Mouse (Mus musculus) megakaryocyte progenitor cell, adult 5-6 weeks (primary cell): ENCODE measurements at regions not wholly inside any gene's neighbourhood (a gene's known extent, or its start where the extent isn't known, plus 50 kb on each side); places are given as distances from the start of the nearest gene placed in this dataset.

ENCODE experiments used
- ATAC-seq: replicated peaks from 2 replicates; pipeline ENCODE4 v1.8.0; 2016; ENCODE audit warnings: mild to moderate bottlenecking, moderate TSS enrichment, inconsistent platforms; ENCODE audit not compliant: poor library complexity

DNA sequence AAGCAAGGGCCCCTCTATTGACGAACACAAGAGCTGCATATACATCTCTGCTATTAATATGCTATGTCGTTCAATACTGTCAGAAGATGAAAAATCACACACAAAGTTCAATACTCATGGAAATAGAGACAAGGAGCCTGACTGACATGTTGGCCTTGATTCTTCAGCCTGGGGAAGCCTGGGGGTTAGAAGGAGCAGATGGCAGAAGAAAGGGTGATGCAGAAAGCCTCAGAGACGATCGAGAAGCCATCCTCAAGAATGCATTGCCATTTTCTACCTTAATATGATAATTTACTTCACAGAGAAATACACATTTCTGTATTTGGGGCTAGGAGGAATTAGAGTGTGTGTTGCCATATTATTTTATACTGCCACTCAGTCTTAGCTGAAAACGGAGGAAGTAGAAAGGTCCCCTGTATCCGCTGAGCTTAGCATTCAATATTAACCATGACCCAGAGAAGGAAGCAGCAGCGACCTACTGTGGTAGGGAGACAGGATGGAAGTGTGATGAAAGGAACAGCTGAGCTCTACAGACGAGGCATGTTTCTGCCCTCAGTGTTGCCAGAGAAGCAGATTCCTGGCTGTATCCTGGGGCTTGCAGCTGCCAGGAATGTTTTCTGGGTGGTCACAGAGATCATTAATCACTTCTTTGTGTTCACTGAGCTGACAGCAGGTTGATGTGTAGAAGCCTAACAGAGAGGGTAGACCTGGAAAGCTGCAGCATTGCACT is 105.2 kb downstream of the Lrig3 start:
- ATAC-seq: peak; percentile 80

DNA sequence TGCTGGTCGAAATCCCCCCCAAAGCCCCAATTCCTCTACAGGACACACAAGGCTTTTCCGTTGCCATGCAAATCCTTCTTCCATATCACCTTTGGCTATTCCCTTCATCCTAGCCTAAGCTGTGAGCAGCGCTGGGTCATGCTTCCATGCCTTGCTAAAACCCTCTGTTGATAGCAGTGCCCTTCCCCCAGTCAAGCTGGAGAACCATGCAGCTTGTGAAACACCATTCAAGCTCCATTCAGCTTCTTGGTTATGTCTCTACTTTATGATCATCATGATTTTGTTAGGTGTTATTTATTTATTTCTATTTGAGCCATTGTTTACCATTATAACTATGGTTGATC is 105.7 kb downstream of the Lrig3 start:
- no peak for ATAC-seq

DNA sequence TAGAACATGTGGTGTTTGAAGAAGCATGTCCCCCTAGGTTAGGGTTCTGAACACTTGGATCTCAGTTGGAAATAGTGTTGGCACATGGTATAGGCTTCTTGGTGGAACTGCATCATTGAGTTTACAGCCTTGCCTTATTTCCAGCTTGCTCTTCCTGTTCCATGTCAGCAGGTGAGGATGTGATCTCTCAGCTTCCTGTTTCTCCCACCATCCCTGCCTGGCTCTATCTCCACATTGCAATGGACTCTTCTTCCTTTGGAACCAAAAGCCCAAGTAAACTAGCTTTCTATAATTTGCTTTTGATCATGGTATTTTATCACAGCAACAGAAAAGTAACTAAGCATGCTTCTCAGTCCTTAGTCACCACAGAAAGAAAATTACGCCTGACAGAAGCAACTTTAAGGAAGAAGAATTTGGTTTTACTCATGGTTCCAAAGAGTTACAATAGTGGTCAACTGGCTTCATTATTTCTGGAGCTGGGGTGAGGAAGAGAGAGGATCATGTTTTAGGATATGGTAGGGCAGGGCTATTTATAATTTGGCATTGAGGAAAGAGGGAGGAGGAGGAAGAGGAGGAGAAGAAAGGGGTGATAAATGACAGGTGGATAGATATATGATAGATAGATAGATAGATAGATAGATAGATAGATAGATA is 111.5 kb downstream of the Lrig3 start:
- peak; percentile 63 for ATAC-seq

DNA sequence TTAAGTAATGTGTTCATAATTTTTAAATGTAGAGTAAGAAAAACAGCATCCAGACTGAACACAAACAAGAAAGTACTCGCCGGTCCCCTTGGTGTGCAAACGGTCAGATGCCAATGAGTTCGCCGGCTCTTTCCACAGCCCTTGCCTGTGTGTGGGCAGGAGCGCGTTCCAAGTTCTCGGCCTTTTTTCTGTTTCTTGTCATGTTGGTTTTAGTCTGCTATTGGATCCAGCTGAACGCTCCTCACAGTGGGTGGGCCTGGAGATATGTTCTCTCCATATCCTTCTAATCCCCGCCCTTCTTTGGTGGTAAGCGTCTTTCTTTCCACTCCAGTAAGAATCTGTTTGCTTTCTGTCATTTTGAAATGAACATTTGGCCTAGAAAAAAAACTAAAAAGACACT is 116.6 kb downstream of the Lrig3 start:
- ATAC-seq: no peak

DNA sequence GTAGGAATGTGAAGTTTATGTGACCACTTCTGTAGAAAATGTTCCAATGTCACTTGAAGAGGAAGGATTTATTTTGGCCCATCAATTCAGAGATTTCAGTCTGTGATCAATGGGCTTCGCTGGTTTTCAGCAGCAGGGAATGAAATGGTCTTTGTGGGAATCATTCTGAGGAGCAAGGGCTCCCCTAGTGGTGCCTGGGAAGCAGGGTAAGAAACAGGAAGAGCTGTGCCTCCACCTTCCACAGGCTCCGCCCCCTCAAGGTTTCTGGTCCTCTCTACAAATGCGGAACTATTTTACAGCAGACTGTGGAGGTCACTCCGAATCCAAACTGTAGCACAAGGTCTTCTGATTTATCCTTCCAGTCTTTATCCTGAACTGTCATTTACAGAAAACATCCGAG is 120.7 kb downstream of the Lrig3 start:
- ATAC-seq: peak; percentile 75

DNA sequence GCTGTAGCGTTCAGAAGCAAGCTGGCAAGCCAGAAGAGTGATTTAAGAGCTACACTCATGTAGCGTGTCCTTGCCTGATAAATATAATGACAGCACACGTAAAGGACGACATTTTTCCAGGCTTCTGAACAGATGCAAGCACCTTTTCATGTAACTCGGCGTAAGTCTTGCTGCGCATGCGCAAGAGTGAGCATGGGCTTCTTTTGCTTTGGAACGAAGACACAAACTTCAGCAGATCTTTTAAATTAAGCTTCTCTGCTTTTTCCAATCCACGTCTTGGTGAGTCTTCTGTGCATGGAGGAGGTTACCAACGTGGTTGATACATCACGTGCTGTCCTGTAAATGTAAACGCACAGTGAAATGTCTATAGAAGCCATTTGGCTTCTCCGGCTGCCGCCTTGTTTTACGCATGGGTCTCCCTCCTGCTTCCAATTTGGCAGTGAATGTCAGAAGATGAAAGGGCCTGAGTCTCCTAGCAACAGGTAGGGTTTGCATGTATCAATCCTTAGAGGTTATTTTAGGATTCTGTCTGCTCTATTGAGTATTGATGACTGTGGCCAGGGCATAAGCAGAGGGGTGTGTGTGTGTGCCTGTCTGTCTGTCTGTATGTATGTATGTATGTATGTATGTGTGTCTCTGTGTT is 128.4 kb downstream of the Lrig3 start:
- ATAC-seq: no peak

DNA sequence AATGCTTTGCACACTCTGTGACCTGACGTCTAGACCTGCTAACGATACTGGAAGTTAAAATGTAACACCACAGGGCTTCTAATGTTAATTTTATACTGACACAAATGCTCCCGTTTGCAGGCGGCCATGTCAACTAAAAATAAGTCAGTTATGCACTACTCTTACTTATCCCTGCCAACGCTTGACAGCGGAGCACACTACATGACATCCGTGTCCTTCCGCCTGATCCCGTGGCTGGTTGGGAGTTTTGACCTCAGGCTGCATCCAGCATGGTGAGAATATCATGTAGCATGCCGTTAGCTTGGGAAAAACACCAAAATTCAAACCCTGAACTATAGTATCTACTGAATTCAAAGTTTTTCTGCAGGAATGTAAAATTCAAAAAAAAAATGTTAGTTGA is 131.9 kb downstream of the Lrig3 start:
- ATAC-seq: no peak

DNA sequence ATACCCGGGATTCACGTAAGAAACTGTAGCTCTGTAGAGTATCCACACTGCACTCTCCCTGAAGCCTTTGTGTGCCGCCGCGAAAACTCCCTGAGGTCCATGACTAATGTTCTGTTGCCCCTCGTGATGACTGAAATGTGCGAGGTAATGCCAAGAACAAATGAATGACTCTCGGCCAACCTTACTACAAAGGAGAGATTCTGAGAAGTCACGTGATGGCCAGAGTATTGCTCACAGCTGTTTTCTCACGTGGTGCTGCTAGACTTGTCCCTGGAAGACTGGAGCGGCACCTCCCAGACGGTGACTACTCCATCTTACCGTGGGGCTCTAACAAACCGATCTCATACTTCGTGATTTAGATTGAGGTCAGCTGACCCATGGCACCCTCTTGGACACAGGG is 136.9 kb downstream of the Lrig3 start:
- ATAC-seq: no peak

DNA sequence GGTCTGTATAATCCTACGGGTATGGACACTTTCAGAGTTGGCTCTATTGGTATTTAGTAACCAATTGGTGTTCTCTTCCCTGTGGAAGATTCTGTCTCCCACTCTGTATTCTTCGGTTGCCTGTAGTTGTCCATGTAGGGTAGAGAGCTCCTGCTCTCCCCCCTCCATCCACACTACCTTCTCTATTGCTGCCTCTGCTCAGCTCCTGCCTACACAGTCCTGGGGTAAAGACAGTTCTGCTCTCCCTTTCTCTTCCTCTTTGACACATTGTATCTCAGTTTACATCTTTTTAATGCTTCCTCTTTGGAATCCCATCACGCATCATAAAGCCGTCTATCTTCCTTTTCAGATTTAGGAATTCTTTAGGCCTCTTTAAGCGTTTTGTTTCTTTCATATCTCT is 147.1 kb downstream of the Lrig3 start:
- no peak for ATAC-seq

DNA sequence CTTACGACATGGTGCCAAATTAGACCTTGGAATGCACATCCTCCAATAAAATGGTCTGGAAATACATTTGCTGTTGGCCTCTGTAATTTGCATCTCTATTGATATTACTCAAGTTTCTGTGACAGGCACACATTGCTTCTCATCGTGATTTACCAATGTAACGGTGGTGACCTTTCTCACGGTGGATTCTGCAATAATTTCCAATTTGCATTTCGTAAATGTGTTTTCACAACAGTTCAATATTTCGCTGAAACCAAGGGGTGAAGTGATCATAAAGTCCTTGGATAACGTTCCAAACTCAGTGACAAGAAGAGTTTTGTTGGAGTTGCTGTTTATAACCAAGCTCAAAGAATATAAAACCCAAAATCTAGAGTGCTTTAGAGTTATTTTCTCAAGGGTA is 149.4 kb downstream of the Lrig3 start:
- ATAC-seq: no peak

DNA sequence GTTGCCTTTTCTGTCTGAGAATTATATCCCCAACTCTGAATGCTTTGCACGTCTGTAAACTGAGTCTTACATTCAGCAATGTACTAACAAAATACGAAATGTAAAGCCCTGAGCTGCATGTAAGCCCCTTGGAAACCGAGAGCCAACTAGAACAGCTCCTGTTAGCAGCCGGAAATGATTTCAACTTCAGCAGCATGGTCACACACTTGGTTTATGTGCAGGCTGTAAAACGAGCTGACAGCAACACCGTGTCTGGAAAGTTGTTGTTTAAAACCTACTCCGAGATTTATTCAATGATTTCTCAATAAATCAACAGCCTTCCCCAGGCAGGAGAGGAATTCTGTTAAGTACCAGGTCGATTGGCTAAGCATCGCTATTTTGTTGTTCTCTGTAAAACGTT is 155.7 kb downstream of the Lrig3 start:
- no peak for ATAC-seq

DNA sequence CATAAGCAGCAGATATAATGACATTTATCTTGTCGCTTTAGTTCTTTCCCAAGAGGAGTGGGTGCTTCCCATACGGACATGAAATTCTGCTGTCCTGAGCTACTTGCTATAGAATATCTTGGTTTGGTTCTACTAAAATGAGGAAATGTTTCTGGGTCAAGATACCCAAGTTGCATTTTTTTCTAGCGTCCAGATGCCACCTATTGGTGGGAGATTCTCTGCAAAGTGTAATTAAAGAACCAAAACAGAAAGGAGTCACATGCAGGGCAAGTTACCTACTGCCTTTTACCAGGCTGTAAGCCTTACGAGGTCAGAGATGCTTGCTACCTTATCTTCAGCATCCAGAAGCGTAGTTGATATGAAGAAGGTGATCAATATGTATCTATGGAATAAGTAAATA is 156.5 kb downstream of the Lrig3 start:
- no peak for ATAC-seq

DNA sequence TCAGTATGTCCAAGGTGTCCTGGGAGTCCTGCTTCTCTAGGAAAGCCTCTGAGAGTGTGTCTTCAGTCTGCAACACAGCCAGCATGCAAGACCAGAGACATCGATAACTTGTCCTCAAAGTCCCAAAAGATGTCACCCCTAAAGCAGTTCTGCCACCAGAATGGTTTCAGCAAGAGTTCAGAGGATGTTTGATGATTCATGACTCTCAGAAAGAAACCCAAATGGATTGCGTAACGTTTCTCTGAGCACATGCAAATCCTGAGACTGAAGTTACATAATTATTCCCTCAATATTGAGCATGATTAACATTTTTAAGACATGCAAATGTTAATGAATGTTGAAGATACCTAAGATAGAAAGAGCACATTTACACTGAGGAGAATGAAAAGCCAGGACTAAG is 167.2 kb downstream of the Lrig3 start:
- ATAC-seq: peak; percentile 73

DNA sequence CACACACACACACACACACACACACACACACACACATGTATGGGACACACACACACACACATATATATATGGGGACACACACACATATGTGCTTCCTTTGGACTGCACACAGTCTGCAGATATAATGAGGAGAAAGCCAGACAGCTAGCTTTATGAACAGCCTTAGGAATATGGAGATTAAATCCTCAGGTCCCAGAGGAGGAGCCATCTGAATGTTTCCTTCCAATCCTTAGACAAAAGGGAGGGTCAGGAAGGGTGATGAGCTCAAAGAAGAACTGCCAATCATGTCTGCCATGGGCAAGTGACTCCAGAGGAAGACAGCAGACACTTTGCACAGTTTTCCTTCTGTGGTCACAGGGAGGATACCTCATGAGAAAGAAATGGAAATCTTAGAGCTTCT is 168.0 kb downstream of the Lrig3 start:
- ATAC-seq: no peak

DNA sequence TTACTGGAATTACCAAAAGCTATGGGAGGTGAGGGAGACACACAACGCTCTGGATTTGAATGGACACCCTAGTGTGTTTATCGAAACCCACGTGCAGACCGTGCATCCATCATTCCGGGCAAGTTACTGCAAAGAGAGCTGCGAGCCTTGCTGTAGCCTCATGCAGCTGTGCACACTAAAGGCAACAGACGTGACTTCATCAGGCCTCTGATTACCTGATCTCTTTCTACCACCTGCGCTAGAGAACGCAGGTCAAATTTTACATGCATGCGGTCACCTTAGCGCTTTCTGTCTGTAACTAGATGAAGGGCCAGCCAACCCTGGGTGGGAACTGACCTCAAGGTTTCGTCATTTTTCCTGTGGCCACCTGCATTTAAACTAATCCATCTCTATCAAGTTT is 172.6 kb downstream of the Lrig3 start:
- no peak for ATAC-seq

DNA sequence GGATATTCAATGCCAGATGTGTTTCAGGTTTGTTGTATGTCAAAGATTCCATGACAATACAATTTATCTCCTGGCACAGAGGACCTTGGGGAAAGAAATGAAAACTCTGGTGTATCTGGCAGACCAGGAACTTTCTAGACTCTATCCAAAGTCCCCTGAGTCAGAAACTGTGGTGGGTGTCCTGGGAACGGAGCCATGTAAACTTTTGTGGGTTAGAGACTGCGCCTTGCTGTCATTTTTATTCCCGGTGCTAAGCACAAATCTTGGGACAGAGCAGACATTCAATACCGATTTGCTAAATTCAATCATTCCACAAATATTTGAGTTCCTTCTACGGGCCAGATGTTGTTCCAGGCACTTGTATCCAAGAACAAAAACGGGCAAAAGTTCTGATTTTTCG is 175.6 kb downstream of the Lrig3 start:
- no peak for ATAC-seq

DNA sequence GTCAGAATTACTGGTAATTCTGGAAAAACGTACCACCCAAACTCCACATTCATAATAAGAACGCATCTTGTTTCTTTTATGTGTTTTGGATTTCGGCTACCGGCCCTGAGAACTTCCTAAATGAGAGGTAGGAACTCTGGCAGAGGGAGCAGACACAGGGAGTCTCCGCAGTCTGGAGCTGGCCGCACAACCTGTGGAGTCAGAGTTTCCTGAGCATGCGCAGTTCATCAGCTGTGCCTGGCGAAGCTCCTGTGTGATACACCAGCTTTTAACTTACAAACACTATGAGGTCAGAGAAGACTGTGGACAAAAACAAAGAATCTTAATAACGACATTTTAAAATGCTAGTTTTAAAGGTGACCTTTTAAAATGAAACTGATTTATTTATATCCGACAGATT is 177.9 kb downstream of the Lrig3 start:
- no peak for ATAC-seq

DNA sequence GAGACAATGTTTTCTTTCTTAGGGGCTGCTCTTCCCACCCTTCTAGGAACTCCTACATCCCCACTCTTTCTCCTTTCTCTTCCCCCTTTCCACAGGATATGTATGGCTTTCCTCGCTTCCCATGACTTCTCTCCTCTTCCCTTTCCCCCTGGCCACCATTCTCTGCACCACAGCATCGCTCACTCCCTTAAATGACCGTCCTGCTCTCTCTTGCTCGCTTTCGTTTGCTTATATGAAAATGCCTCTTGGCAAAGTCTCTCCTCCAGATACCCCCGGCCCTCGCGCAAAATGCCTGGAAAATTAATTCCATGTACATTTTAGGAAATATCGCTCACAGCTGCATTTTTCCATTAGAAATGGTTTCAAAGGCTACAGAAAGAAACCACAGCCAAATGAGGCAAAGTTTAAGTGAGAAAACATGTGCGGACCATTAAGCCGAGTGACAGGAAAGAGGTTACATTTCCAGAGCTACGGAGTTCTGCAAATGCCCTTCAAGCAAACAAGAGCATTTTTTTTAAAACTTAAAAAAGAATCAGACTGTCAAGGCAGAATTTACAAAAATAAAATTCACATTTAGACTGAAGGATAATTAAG is 178.7 kb downstream of the Lrig3 start:
- no peak for ATAC-seq

DNA sequence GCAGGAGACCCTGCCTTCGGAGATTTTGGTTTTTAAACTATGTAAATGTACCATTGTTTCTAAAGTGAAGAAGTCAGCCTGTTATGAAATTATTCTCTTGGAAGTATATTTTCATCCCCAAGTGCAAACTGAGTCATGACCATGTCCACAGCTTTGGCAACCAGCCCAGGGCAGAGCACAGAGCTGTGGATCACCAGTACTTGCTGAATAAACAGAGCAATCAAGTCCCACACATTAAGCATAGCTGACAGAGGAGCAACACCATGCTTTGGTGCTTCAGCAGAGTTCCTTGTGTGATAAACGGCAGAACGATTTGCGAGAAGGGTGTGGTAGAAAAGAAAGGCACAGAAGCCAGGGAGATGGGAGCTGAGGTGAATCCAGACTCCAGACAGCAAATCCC is 191.3 kb downstream of the Lrig3 start:
- ATAC-seq: no peak

DNA sequence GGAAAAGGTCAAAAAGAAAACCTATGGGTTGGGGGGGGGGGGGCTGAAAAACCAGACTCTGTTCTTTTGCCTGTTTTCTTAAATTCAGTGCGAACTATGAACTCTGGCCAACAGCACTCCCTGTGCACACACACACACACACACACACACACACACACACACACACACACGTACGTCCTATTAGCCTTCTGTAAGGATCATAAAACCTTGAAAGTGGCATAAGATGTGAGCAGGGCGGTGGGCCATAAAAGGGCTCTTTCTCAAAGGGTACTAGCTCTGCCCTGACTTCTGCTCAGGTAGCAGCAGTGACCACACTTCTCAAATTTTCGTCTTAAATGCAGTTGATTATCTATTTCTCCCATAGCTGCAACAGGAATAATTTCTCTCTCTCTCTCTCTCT is 199.2 kb downstream of the Lrig3 start:
- no peak for ATAC-seq

DNA sequence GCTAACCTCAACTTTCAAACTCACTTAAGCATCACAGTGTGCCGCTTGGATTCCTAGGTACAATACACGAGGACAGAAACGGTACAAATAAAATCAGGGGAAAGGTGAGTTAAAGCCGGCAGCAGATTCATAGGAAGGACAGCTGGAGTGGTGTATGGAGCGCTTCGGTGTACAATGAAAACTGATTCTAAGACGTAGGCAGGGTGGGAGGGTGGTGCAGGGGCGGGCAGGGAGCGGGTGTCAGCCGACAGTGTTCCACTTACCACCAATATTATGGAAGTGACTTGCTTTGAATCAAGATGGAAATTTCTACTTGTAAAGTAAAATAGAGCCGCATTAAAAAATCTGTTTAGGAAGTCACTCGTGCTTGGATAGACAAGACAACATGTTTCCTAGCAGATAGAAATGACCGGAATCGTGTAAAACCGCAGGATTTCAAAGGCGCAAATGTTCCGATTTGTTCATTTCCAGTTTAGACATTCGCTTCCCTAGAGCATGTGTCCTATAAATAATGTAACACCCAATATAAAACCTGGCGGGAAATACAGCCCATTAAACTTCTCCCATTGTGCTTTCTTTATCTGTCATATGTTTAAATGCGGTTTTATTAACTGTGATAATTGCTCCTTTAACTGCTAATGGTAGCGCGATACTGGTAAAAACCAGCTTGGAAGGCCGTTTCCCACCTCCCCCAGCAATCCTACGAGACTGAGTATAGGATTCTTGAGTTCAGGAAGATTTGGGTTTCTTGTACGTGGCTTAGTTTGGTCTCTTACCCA is 203.3 kb downstream of the Lrig3 start:
- ATAC-seq: no peak

DNA sequence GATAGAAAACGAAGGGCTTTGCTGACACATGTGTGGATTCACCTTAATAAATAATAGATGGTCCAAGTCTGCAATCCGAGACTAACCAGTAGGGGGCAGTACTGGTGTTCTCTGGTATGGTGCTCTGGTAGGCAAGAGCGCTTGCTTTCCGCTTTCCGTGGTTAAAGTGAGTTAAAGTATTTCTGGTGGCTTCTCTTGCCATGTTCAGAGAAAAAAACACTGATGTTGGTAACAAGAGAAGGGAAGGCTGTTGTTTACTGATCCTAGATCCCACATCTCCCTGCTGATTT is 203.9 kb downstream of the Lrig3 start:
- no peak for ATAC-seq
